Mouse (Mus musculus) Muller cell, postnatal 12 days (primary cell): ENCODE measurements around the gene Sowahc.

ENCODE experiments used
- DNase-seq: peaks from one replicate; pipeline ENCODE4 v3.0.0-alpha.2; 2015; ENCODE audit errors: inconsistent ontology term

The Sowahc gene

DNA sequence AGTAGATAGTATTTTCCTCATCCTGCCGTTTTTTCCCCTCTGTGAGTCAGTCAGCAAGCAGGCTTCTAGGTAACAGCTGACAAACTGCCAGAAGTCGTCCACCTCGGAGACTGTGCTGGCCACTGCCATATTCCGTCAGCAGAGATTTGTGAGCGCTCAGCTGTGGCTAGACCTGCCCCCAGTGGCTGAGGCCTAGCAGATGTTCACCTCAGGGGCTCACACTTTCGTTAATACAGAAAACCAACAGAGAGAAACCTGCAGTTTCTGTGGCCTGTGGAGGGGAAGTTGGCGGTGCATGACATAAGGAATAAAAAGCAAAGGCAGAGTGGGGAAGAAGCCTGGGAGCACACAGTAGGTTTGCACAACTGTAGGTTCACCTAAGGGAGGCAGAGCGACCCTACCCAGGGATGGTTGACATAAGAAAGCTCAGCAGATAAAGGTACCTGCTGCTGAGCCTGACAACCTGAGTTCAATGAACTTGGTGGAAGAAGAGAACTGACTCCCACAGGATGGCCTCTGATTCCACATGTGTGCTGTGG lies 31.9 kb downstream of the Sowahc start:
- no peak for DNase-seq

DNA sequence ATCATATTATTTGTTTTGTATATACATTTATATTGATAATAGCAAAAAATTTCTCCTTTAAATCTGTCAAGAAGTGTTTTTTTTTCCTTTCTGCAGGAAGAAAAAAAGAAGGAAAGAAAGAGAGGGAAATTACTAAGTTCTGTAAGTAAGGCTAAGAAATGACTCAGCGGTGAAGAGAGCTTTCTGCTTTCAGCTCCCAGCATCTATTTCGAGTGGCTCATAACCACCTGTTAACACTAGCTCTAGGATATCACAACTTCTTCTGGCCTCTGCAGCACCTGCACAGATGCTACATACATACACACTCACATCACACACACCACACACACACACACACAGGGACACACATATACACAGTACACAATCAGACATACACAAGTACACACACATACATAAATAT lies 34.8 kb downstream of the Sowahc start:
- DNase-seq, result no peak

DNA sequence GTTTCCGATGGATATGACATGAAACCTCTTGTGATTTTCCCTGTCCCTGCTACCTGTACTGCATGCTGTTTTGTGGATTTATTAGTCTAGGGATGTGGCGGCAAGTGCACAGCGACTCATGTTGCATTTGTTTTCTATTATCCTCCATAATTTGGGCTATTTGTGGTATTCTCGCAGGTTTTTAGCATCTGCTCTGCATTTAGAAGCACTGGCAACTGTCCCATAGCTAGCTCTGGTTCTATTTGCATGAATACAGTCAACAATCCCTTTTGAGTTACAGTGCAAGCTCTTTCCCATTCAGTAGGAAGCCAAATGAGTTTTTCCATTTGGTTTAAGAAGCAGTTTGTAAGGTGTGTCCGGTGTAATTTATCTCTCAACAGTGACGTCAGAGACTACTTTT lies 37.8 kb downstream of the Sowahc start:
- DNase-seq, result no peak

DNA sequence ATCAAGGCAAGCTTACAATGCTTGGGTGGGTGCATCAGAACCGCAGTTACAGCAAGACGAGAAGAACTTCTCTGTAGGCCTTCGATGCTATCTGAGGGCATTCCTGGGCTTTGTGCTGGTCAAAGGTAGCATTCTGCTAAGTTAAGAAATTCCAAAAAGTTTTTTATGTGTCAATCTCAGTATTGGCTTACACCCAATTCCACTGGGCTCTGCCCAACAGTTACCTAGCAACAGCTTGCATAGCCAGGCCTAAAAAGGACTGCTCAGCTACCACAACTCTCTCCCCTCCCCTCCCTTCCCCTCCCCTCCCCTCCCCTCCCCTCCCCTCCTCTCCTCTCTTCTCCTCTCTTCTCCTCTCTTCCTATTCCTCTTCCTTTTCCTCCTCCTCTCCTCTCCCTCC lies 39.9 kb downstream of the Sowahc start:
- no peak for DNase-seq

DNA sequence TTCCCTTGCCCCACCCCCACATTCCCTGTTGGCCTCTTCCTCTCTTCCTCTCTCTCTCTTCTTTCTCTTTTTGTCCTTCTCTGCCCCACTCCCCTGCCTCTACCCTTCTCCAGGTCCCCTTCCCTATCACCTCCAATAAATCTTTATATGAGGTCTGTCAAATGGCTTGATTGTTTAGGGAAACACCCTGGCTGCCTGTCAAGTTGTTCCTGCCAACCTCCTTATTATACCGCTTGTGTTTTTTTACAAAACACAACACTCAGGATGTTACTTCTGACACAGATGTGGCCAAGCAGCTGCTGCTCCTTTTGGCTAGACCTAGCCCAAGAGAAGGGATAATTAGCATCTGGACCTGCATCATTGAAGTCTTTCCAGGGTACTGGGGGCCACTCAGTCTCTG lies 40.3 kb downstream of the Sowahc start:
- DNase-seq, result no peak

DNA sequence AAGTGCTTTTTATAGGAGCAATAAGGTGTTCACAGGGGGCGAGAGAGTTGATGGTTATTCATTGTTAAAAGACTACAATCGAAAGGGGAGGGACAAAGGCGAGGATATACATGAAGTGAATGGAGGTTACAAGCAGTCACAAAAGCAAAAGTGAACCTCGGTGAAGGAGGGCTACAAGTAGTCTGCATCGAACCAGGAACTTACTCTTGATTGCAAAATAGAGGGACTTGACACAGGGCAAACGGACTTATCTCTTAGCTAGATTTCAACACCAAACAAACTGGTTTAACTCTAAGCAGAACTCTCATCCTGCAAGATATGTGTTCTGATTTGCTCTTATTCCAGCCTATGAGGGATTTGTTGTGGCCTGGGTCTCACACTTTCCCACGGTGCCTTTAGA lies 41.2 kb downstream of the Sowahc start:
- no peak for DNase-seq

DNA sequence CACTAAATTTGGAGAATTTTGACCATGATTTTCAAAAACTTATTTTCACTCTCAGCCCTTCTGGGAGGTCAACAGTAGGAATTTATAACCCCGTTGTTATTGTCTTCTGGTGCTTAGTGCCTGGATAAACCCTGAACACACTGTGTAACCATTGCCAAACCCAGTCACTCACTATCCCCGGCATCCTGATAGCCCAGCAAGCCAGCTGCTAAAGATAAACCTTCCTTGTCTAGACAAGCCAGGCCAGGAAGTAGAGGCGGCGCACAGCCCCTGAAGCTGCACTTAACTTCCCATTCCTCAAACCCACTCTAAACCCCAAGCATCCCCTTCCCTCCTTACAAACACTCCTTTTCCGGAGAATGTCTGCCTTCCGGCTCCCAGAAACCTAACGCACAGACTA lies 43.3 kb downstream of the Sowahc start:
- no peak for DNase-seq

DNA sequence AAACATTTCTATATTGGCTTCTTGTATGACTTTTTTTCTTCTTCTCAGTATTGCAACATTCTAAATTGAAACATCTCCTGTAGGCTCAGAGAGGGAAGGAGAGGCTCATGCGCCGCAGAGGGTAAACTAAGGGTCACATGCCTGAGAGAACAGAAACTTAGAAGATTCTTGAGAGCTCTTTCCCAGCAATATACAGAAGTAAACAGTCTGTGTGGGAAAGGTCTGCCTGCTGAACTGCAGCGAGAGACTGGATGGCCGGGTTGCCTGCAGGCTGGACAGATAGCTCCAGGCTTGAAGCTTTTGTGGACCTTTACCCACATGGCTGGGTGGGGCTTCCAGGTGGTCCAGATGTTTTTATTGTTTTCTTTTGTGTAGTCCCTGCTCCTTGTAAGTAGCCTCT lies 43.9 kb downstream of the Sowahc start:
- DNase-seq, result no peak

DNA sequence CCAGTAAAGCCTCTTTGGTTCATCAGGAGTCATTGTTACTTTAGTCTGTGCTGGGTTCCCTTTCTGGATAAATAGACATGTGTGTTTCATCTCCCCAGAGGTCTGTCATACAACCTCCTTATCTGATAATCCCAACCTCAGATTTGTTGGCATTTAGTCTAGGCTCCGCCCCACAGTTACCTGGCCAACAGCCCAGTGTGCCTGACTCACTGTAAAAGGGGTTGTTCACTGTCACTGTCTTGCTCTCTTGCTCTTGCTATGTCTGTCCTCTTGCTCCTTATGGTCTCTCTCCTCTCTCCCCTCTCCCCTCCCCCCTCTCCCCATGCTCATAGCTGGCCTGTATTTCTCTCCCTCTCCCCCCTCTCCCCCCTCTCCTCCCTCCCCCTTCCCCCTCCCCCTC lies 44.3 kb downstream of the Sowahc start:
- DNase-seq, result peak; percentile 50

DNA sequence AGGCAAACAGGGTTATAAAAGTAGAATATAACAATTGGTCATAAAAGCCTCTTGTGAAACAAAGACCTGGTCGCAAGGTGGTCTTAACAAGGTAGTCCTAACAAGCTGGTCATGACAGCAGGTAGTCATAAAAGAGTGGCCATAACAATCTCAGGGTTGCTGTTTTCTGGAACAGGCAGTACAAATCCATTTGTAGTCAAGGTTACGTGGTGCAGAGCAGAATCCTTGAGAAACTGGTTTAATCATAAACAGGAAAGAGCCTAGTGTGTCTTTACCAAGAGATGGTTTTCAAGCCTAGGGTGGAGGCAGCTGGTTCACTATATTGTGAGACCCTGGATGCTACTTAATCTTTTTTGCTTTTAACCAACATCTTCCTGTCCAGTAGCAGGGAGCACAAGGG lies 45.5 kb downstream of the Sowahc start:
- DNase-seq, result no peak

DNA sequence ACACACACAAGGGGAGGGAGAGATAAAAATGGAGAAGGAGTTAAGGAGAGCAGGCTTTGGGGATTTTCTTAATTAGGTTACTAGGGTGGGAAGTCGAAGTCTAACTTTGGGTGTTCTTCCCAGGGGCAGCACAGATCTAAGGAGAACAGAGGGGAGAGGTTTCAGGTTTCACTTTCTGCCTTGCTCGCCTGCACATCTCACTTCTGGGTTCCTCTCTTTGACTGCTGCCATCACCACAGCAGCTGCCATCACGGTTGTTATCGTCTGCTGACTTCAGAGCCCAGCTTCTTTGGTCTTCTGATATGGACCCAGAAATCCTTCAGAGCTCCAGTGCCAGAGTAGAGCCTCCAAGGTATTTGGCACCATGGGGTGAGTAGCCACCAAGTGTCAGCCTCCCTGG lies 46.4 kb downstream of the Sowahc start:
- no peak for DNase-seq

DNA sequence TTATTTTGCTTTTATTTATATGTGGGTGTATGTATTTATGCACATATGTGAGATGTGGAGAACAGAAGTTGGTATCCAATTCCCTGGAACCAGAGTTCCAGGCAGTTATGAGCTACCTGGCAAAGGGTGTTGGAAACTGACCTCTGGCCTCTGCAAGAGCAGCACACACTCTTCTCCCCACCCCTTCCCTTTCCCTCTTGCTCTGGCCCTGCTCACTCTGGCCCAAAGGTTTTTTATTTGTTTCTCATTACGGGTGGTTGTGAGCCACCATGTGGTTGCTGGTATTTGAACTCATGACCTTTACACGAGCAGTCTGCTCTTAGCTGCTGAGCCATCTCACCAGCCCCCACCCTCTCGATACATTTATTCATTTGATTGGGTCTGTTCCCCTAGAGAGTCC lies 47.0 kb downstream of the Sowahc start:
- DNase-seq, result no peak

DNA sequence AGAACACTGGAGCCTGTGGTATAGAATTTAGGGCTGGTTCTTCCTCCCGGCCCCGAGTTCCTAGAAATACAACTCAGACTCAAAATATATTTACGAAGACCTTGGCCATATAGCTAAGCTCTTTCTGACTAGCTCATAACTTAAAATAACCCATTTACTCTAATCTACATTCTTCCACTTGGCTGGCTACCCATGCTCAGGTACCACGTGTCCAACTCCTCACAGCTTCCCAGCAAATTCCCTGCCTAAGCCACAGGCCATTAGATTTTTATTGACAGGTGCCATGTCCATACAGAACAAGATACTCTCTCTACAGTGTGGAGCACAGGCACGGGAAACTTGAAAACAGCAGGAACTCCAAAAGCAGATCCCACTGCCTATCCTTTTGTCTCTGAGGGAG lies 54.0 kb downstream of the Sowahc start:
- DNase-seq, result no peak
